Mouse (Mus musculus) bone marrow, adult 2 months (tissue): Measurements from ENCODE around the gene Steap4.

Experiments used
- CTCF ChIP-seq: fragments of 200-500 bp; IDR thresholded peaks from 2 replicates; pipeline ENCODE4 v1.5.1; 2011; ENCODE audit warnings: low read length, control low read depth; ENCODE audit not compliant: control insufficient read depth, insufficient read depth
- POLR2A ChIP-seq: fragments of 200-500 bp; IDR thresholded peaks from 2 replicates; pipeline ENCODE4 v1.6.1; 2011; ENCODE audit warnings: low read depth, mild to moderate bottlenecking, control low read depth, low read length, borderline replicate concordance; ENCODE audit not compliant: control insufficient read depth

- no peak for TF ChIP-seq POLR2A
- no peak for TF ChIP-seq CTCF
Measured at GRCm38 (mm10) chr5:8013276-8013675, 53.0 kb downstream of the Steap4 start.
